Mouse (Mus musculus): ENCODE measurements around the gene Gm3468. TPM values are rescaled to one million over a fixed set of nuclear protein-coding genes. Genes with fewer than 3 reads are reported as not detected.

The Gm3468 gene
- 0.29 and 0.30 TPM in 2 replicates for polyA plus RNA-seq (2021; fragmentation: Nextera tagmentation)
- long read RNA-seq, experiment 1, partial matches to known transcripts: 0 of 3 reads
- long read RNA-seq, experiment 1, other reads (novel, unspliced or antisense): 3 of 3 reads
- long read RNA-seq, experiment 2, partial matches to known transcripts: 3 of 9 reads
- long read RNA-seq, experiment 2, other reads (novel, unspliced or antisense): 6 of 9 reads

DNA sequence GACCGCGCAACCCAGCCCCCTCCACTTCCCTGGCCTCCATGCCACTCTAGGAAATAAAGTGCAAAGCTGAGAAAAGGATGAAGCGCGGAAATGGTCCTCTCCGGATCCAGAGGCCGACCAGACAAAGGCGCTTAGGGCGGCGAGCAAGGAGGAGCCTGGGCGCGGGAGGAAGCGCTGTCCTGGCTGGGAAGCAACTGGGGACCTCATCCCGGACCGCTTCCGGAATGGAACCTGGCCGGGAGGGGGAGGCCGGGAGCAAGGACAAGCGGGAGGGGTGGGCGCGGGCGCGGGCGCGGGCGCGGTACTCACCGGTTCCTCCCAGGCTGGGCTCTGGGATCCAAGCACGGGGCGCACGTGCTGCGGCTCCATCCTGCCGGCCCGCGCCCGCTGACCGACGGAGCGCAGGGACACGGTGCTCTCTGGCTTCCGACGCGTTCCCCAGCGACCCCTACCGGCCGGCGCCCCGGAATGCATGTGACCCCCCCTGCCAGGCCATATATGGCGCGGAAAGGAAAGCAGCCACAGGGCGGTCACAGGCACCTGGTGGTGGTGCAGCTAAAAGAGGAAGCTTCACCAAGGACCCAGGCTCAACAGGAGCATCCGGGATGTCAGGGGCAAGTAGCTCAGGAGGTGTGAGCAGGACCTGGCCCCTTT lies at the start of gene Gm3468:
TSS of gene Gm3468 (minus strand) at position 394 of the 654 bp plus-strand sequence.

DNA sequence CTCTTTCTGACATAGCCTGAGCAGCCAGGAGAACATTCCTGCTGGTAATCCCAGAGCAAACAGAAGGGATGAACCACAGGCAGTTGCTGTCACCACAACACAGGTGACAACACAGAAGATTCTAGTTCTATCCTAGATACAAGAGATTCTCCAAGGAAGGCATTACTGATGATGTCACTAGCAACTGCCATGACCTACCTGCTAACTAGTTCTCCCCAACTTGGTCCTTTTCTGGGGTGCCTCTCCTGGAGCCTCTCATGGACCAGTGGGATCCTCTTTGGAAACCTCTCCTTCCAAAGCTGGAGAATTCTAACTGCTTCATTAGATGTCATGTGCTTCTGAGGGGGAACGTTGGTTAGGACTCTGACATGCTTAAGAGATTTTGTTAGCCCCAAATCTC lies 17.2 kb upstream of the Gm3468 start, which contains the start of gene Gm3476:
TSS of gene Gm3476 (minus strand) at position 101 of the 400 bp plus-strand sequence.

DNA sequence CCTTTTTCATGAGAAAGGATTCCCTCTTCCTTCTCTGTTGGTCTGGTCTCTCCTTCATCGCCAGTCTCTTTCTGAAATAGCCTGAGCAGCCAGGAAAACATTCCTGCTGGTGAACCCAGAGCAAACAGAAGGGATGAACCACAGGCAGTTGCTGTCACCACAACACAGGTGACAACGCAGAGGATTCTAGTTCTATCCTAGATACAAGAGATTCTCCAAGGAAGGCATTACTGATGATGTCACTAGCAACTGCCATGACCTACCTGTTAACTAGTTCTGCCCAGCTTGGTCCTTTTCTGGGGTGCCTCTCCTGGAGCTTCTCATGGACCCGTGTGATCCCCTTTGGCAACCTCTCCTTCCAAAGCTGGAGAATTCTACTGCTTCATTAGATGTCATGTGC lies 14.6 kb downstream of the Gm3468 start, which contains the start of gene Gm8206:
TSS of gene Gm8206 (minus strand) at position 101 of the 400 bp plus-strand sequence.

DNA sequence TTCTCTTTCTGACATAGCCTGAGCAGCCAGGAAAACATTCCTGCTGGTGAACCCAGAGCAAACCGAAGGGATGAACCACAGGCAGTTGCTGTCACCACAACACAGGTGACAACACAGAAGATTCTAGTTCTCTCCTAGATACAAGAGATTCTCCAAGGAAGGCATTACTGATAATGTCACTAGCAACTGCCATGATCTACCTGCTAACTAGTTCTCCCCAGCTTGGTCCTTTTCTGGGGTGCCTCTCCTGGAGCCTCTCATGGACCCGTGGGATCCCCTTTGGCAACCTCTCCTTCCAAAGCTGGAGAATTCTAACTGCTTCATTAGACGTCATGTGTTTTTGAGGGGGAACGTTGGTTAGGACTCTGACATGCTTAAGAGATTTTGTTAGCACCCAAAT lies 50.3 kb downstream of the Gm3468 start, which contains the start of gene Gm6337:
TSS of gene Gm6337 (minus strand) at position 101 of the 400 bp plus-strand sequence.

Other genes with a start within 250 kb of the Gm3468 start
- 0.20 and 0.39 TPM in 2 replicates for gene Gm8237, start 228.3 kb downstream of the Gm3468 start, polyA plus RNA-seq (2021; fragmentation: Nextera tagmentation)
- gene Gm3248, start 146.9 kb downstream of the Gm3468 start, polyA plus RNA-seq (2021; fragmentation: Nextera tagmentation): 0.51 and 0.65 TPM in 2 replicates
- not detected in 2 replicates for gene Gm3453, start 129.5 kb downstream of the Gm3468 start, polyA plus RNA-seq (2021; fragmentation: Nextera tagmentation)
- not detected in 2 replicates for gene Gm6337, start 50.4 kb downstream of the Gm3468 start, polyA plus RNA-seq (2021; fragmentation: Nextera tagmentation)
- gene Gm8206, start 14.7 kb downstream of the Gm3468 start, polyA plus RNA-seq (2021; fragmentation: Nextera tagmentation): 0.44 and 1.0 TPM in 2 replicates
- not detected in 2 replicates for gene Gm3476, start 17.1 kb upstream of the Gm3468 start, polyA plus RNA-seq (2021; fragmentation: Nextera tagmentation)
- gene Gm21560, start 110.6 kb upstream of the Gm3468 start, polyA plus RNA-seq (2021; fragmentation: Nextera tagmentation): not detected in 2 replicates
- gene Gm3411, start 178.6 kb upstream of the Gm3468 start, polyA plus RNA-seq (2021; fragmentation: Nextera tagmentation): 0.33 and 0.77 TPM in 2 replicates
- gene Gm21103, start 196.2 kb upstream of the Gm3468 start, polyA plus RNA-seq (2021; fragmentation: Nextera tagmentation): not detected in 2 replicates
- not detected in 2 replicates for gene Gm3618, start 235.0 kb upstream of the Gm3468 start, polyA plus RNA-seq (2021; fragmentation: Nextera tagmentation)